Mouse (Mus musculus) ES-Bruce4 (cell line): ENCODE data around the gene Hist1h2ad. TPM values are rescaled to one million over a fixed set of nuclear protein-coding genes. Genes with fewer than 3 reads are reported as not detected.
A peak's percentile ranks its signal among the peaks of the same experiment; 100 is the strongest.
"Not testable (repeated sequence)": the region's sequence is repeated elsewhere in the genome, so short reads cannot be mapped to it uniquely, and the experiment has no call there.

Source experiments
- H3K27ac ChIP-seq: 2 replicates; pipeline ENCODE4 v1.5.1; 2012; ENCODE audit warnings: low read length, inconsistent platforms; ENCODE audit not compliant: insufficient read depth
- H3K27me3 ChIP-seq: 2 replicates; pipeline ENCODE4 v1.6.1; 2012; ENCODE audit warnings: mild to moderate bottlenecking, low read length, inconsistent platforms; ENCODE audit not compliant: control insufficient read depth, poor library complexity, insufficient read depth, severe bottlenecking
- H3K36me3 ChIP-seq: 2 replicates; pipeline ENCODE4 v1.6.1; 2012; ENCODE audit warnings: inconsistent platforms, mild to moderate bottlenecking, low read length, moderate library complexity; ENCODE audit not compliant: control insufficient read depth, poor library complexity, insufficient read depth, severe bottlenecking
- H3K4me1 ChIP-seq: one replicate; pipeline ENCODE4 v1.8.1; 2011; ENCODE audit warnings: low read length; ENCODE audit not compliant: control insufficient read depth, insufficient read depth
- H3K4me3 ChIP-seq: 2 replicates; pipeline ENCODE4 v1.5.1; 2011; ENCODE audit warnings: low read depth, mild to moderate bottlenecking, low read length
- H3K9ac ChIP-seq: 2 replicates; pipeline ENCODE4 v1.6.1; 2012; ENCODE audit warnings: low read depth, mild to moderate bottlenecking, inconsistent platforms; ENCODE audit not compliant: poor library complexity, severe bottlenecking
- H3K9me3 ChIP-seq: replicated peaks from 2 replicates; pipeline ENCODE4 v1.6.1; 2012; ENCODE audit warnings: mild to moderate bottlenecking, low read length, inconsistent platforms; ENCODE audit not compliant: control insufficient read depth, poor library complexity, insufficient read depth, severe bottlenecking
- CTCF ChIP-seq: IDR thresholded peaks from one replicate; pipeline ENCODE4 v1.8.1; 2011; ENCODE audit warnings: low read depth, low read length
- EP300 ChIP-seq: IDR thresholded peaks from 2 replicates; pipeline ENCODE4 v1.6.1; 2011; ENCODE audit warnings: low read depth, low read length; ENCODE audit not compliant: insufficient read depth
- POLR2A ChIP-seq: IDR thresholded peaks from one replicate; pipeline ENCODE4 v1.8.1; 2011; ENCODE audit warnings: low read length; ENCODE audit not compliant: insufficient read depth
- polyA plus RNA-seq: library from polyadenylated mRNA; stranded (reverse); fragments of >200 nt; gene quantifications from 2 replicates; pipeline ENCODE4 v1.2.4, GENCODE M21; 2011; ENCODE audit warnings: low read depth; ENCODE audit not compliant: missing spikeins, insufficient read depth, insufficient read length

Hist1h2ad gene
- polyA plus RNA-seq, 1 experiment: 2.0 TPM

DNA sequence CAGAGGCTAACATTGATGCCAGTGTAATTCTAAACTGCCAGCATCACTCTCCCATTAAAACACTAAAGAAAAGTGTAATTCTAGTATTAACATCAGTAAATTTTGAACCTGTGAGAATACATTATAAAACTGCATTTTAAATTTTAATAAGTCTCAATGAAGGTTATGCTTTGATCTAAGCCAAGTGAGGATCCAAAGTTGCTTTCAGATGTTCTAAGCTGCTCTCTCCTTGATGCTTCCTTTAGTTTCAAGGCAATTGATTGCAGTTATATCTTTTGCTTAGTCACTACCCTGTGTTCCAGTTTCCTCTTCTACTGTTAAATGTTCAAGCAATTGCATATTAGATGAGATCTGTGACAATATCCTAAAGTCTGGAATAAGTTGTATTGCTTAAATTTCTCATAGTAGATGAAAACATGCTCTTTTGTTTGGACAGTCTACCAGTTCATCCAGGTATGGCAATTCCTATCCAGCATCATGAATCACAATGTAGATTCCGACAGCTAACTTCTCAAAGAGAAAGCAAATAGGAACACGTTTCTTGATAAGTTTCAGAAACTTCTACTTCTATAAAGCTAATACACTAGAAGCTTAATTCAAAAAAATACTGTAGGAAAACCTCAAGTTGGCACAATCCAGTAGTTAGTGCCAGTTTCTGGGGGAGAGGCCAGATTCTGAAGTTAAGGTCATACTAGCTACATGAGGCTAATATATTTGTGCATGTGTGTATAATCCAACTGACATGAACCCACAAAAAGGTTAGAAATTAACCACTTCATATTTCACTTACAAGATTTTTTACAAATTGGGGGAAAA is 1.8 kb upstream of the Hist1h2ad start:
- no peaks in the 10 kb centered on the region for H3K36me3 ChIP-seq
- no peak for TF ChIP-seq CTCF
- TF ChIP-seq POLR2A: no peak
- TF ChIP-seq EP300: no peak
- H3K27ac ChIP-seq: peak overlapping the region; percentile 44
- H3K4me1 ChIP-seq: no peaks in the 10 kb centered on the region
- no peak overlapping the region for H3K4me3 ChIP-seq
- H3K27me3 ChIP-seq: no peaks in the 10 kb centered on the region
- H3K9ac ChIP-seq: peak overlapping the region; percentile 96
- no peaks in the 10 kb centered on the region for H3K9me3 ChIP-seq

GRCm38 (mm10) chr13:23573034-23573897 is 915 bp upstream of the Hist1h2ad start:
- H3K9me3 ChIP-seq, H3K27me3 ChIP-seq, H3K4me1 ChIP-seq, H3K36me3 ChIP-seq: not testable (repeated sequence)
- H3K9ac ChIP-seq: peak overlapping the region; percentile 96
- H3K4me3 ChIP-seq: peak overlapping the region; percentile 72
- H3K27ac ChIP-seq: peak overlapping the region; percentile 97

DNA sequence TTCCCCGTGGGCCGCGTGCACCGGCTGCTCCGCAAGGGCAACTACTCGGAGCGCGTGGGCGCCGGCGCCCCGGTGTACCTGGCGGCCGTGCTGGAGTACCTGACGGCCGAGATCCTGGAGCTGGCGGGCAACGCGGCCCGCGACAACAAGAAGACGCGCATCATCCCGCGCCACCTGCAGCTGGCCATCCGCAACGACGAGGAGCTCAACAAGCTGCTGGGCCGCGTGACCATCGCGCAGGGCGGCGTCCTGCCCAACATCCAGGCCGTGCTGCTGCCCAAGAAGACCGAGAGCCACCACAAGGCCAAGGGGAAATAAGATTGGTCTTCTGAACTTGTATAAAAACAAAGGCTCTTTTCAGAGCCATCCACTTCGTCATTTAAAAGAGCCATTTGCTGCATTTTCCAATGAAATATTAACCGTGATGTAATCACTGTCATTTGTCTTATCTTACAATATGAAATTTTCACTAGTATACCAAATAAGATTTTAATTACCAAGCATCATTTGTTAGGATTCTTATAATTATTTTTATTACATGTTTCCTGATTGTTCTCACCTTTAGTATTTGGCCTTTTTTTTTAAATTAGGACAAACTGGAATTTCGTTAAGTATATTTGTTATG is 477 bp downstream of the Hist1h2ad start:
- Histone ChIP-seq H3K27ac (peak overlapping the region; percentile 96), H3K9ac (peak overlapping the region; percentile 82), H3K4me3 (peak overlapping the region; percentile 59)
- not testable (repeated sequence) for H3K27me3 ChIP-seq, H3K36me3 ChIP-seq, H3K9me3 ChIP-seq, H3K4me1 ChIP-seq
- peak; percentile 91 for TF ChIP-seq POLR2A

DNA sequence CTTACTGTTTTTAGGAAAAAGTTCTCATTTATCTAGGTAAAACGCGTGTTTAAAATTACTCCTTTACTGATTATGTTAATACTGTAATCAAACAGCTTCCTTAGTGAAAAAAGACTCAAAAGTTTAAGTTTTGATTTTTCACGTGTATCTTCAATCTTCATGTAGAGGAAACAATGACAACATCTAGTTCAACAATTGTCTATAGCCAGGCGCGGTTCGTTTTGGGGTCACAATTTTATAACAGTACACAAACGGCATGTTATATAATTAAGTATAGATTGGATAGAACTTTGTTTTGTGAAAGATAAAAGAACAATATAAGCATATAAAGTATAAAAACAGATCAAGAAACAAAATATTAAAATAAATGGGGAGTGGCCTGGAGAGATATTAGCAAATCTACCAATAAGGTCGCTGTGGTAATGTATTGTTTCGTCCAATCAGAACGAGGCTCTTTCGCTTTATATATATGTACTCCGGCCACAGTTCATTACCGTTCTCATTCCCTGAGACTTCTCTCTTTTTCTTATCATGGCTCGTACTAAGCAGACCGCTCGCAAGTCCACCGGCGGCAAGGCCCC is 1.2 kb downstream of the Hist1h2ad start, which contains the start of gene Hist1h3d:
Hist1h3d (plus strand) TSS at position 493 of the 581 bp plus-strand sequence.
- TF ChIP-seq POLR2A: no peak
- TF ChIP-seq EP300: no peak
- no peak for TF ChIP-seq CTCF
- H3K4me3 ChIP-seq: peak within 1 kb of the TSS; percentile 85
- H3K4me1 ChIP-seq: no peaks in the 10 kb centered on the region
- H3K27ac ChIP-seq: peak within 1 kb of the TSS; percentile 96
- H3K36me3 ChIP-seq: no peaks in the 10 kb centered on the region
- no peaks in the 10 kb centered on the region for H3K27me3 ChIP-seq
- H3K9me3 ChIP-seq: no peaks in the 10 kb centered on the region
- peak within 1 kb of the TSS; percentile 82 for H3K9ac ChIP-seq

DNA sequence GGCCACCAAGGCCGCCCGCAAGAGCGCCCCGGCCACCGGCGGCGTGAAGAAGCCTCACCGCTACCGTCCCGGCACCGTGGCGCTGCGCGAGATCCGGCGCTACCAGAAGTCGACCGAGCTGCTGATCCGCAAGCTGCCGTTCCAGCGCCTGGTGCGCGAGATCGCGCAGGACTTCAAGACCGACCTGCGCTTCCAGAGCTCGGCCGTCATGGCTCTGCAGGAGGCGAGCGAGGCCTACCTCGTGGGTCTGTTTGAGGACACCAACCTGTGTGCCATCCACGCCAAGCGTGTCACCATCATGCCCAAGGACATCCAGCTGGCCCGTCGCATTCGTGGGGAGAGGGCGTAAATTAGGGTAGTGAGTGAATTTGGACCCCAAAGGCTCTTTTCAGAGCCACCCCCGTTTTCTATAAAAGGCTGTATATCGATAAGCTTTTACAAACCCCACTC is 1.7 kb downstream of the Hist1h2ad start:
- peak; percentile 81 for TF ChIP-seq POLR2A
- H3K4me3 ChIP-seq: peak overlapping the region; percentile 85
- H3K27me3 ChIP-seq, H3K9me3 ChIP-seq, H3K4me1 ChIP-seq, H3K36me3 ChIP-seq: not testable (repeated sequence)
- H3K27ac ChIP-seq: peak overlapping the region; percentile 58; the same call in 1 of the 2 replicates
- peak overlapping the region; percentile 79 for H3K9ac ChIP-seq
